Mouse (Mus musculus) kidney, embryonic 16.5 days (tissue): ENCODE results near the gene Olfr402. TPM values are rescaled to one million over a fixed set of nuclear protein-coding genes. Genes with fewer than 3 reads are reported as not detected.

Experiments used
- polyA plus RNA-seq: library from polyadenylated mRNA; unstranded; fragments of >200 nt; fragmentation: Nextera tagmentation; extraction: Ambion mirVana; gene quantifications from 2 replicates; pipeline ENCODE4 v1.2.1, GENCODE M21; 2015

Gene Olfr402
- polyA plus RNA-seq, 1 experiment from 2014 or later, result not detected

Other genes starting within 250 kb of the Olfr402 start
- gene Olfr395, start 244.2 kb upstream of the Olfr402 start, polyA plus RNA-seq, result not detected in 2 replicates
- not detected in 2 replicates for gene Olfr23, start 216.9 kb upstream of the Olfr402 start, polyA plus RNA-seq
- gene Olfr397, start 192.7 kb upstream of the Olfr402 start, polyA plus RNA-seq, result not detected in 2 replicates
- gene Olfr398, start 163.1 kb upstream of the Olfr402 start, polyA plus RNA-seq, result not detected in 2 replicates
- not detected in 2 replicates for gene Olfr139, start 97.0 kb upstream of the Olfr402 start, polyA plus RNA-seq
- gene Olfr399, start 96.9 kb upstream of the Olfr402 start, polyA plus RNA-seq, result not detected in 2 replicates
- 0.19 TPM in 1 of 2 replicates, not detected in the other for gene Zfp616, start 83.6 kb upstream of the Olfr402 start, polyA plus RNA-seq
- gene Olfr401, start 39.8 kb upstream of the Olfr402 start, polyA plus RNA-seq, result not detected in 2 replicates
- gene Olfr403, start 32.7 kb downstream of the Olfr402 start, polyA plus RNA-seq, result not detected in 2 replicates
- gene Olfr43, start 57.9 kb downstream of the Olfr402 start, polyA plus RNA-seq, result not detected in 2 replicates
- gene Olfr406, start 106.3 kb downstream of the Olfr402 start, polyA plus RNA-seq, result not detected in 2 replicates
- gene Olfr59, start 130.2 kb downstream of the Olfr402 start, polyA plus RNA-seq, result not detected in 2 replicates
- not detected in 2 replicates for gene Olfr410, start 184.5 kb downstream of the Olfr402 start, polyA plus RNA-seq
- gene Olfr411, start 199.1 kb downstream of the Olfr402 start, polyA plus RNA-seq, result not detected in 2 replicates
- gene Olfr412, start 208.5 kb downstream of the Olfr402 start, polyA plus RNA-seq, result not detected in 2 replicates